Mouse (Mus musculus): Measurements from ENCODE around the gene Cnppd1. TPM values are rescaled to one million over a fixed set of nuclear protein-coding genes. Genes with fewer than 3 reads are reported as not detected.

Gene Cnppd1
- polyA plus RNA-seq, 1 experiment from 2014 or later = 47.2 TPM

- Histone ChIP-seq H3K4me3 (replicated peaks; ENCODE audit: low read depth, low read length) (no peak overlapping the region), H3K27me3 (ENCODE audit: insufficient read depth, low read length) (no peaks in the 10 kb centered on the region), H3K4me2 (ENCODE audit: low read length) (no peak overlapping the region), H3K36me3 (ENCODE audit: insufficient read depth, low read length) (no peaks in the 10 kb centered on the region), H3K27ac (no peak overlapping the region), H3K9ac (ENCODE audit: low read depth, low read length) (no peak overlapping the region), H3K4me1 (replicated peaks; ENCODE audit: insufficient read depth, low read length) (no peaks in the 10 kb centered on the region), H3K9me3 (replicated peaks; ENCODE audit: low read length) (no peaks in the 10 kb centered on the region)
- DNase-seq (ENCODE audit: low spot score) = no peak
- no peak for TF ChIP-seq CTCF (IDR thresholded peaks at IDR 0.05; ENCODE audit: low read depth)
- no peak for ATAC-seq (replicated peaks; ENCODE audit: low FRiP score, low read depth)
Measured at GRCm38 (mm10) chr1:75158990-75159389, 16.5 kb upstream of the Cnppd1 start.

- H3K27ac ChIP-seq = no peak overlapping the region
- H3K4me1 ChIP-seq (replicated peaks; ENCODE audit: insufficient read depth, low read length) = no peaks in the 10 kb centered on the region
- no peaks in the 10 kb centered on the region for H3K36me3 ChIP-seq (ENCODE audit: insufficient read depth, low read length)
- H3K9me3 ChIP-seq (replicated peaks; ENCODE audit: low read length) = no peaks in the 10 kb centered on the region
- H3K4me2 ChIP-seq (ENCODE audit: low read length) = no peak overlapping the region
- DNase-seq (ENCODE audit: low spot score) = no peak
- ATAC-seq (replicated peaks; ENCODE audit: low FRiP score, low read depth) = no peak
- TF ChIP-seq CTCF (IDR thresholded peaks at IDR 0.05; ENCODE audit: low read depth) = no peak
- 56% methylated on average over 3 of the region's 3 CpGs for WGBS
- no peaks in the 10 kb centered on the region for H3K27me3 ChIP-seq (ENCODE audit: insufficient read depth, low read length)
- no peak overlapping the region for H3K9ac ChIP-seq (ENCODE audit: low read depth, low read length)
- H3K4me3 ChIP-seq (replicated peaks; ENCODE audit: low read depth, low read length) = no peak overlapping the region
Measured at GRCm38 (mm10) chr1:75155837-75156236, 13.3 kb upstream of the Cnppd1 start.

- H3K36me3 ChIP-seq (ENCODE audit: insufficient read depth, low read length) = peaks cover 36% of the 10 kb centered on the region
Measured at GRCm38 (mm10) chr1:75148727-75149126, 6.2 kb upstream of the Cnppd1 start.

GRCm38 (mm10) chr1:75147411-75148135 lies 5.1 kb upstream of the Cnppd1 start:
- WGBS = 82% methylated on average over 7 of the region's 7 CpGs
- Histone ChIP-seq H3K4me3 (replicated peaks; ENCODE audit: low read depth, low read length) (no peak overlapping the region), H3K9ac (ENCODE audit: low read depth, low read length) (no peak overlapping the region), H3K27me3 (ENCODE audit: insufficient read depth, low read length) (no peaks in the 10 kb centered on the region), H3K27ac (no peak overlapping the region), H3K36me3 (ENCODE audit: insufficient read depth, low read length) (peaks cover 36% of the 10 kb centered on the region), H3K4me2 (ENCODE audit: low read length) (no peak overlapping the region), H3K9me3 (replicated peaks; ENCODE audit: low read length) (no peaks in the 10 kb centered on the region), H3K4me1 (replicated peaks; ENCODE audit: insufficient read depth, low read length) (peaks cover 7% of the 10 kb centered on the region; the same call in 1 of the 2 replicates)
- no peak for TF ChIP-seq CTCF (IDR thresholded peaks at IDR 0.05; ENCODE audit: low read depth)
- DNase-seq (ENCODE audit: low spot score) (no peak), ATAC-seq (replicated peaks; ENCODE audit: low FRiP score, low read depth) (no peak)

More at GRCm38 (mm10) chr1:75148727-75149126, 6.2 kb upstream of the Cnppd1 start:
- no peak for ATAC-seq (replicated peaks; ENCODE audit: low FRiP score, low read depth)
- no peaks in the 10 kb centered on the region for H3K27me3 ChIP-seq (ENCODE audit: insufficient read depth, low read length)
- no peak overlapping the region for H3K4me3 ChIP-seq (replicated peaks; ENCODE audit: low read depth, low read length)
- no peak for DNase-seq (ENCODE audit: low spot score)
- WGBS = 93% methylated on average over 4 of the region's 4 CpGs
- H3K4me2 ChIP-seq (ENCODE audit: low read length) = no peak overlapping the region
- no peak overlapping the region for H3K27ac ChIP-seq
- H3K9me3 ChIP-seq (replicated peaks; ENCODE audit: low read length) = no peaks in the 10 kb centered on the region
- no peak overlapping the region for H3K9ac ChIP-seq (ENCODE audit: low read depth, low read length)
- peaks cover 1% of the 10 kb centered on the region; the same call in 1 of the 2 replicates for H3K4me1 ChIP-seq (replicated peaks; ENCODE audit: insufficient read depth, low read length)
- TF ChIP-seq CTCF (IDR thresholded peaks at IDR 0.05; ENCODE audit: low read depth) = no peak

GRCm38 (mm10) chr1:75145589-75145988 lies 3.1 kb upstream of the Cnppd1 start:
- no peak for TF ChIP-seq CTCF (IDR thresholded peaks at IDR 0.05; ENCODE audit: low read depth)
- Histone ChIP-seq H3K4me2 (ENCODE audit: low read length) (no peak overlapping the region), H3K27me3 (ENCODE audit: insufficient read depth, low read length) (no peaks in the 10 kb centered on the region), H3K4me1 (replicated peaks; ENCODE audit: insufficient read depth, low read length) (peaks cover 11% of the 10 kb centered on the region; the same call in 1 of the 2 replicates), H3K27ac (no peak overlapping the region), H3K9ac (ENCODE audit: low read depth, low read length) (no peak overlapping the region), H3K36me3 (ENCODE audit: insufficient read depth, low read length) (peaks cover 36% of the 10 kb centered on the region), H3K4me3 (replicated peaks; ENCODE audit: low read depth, low read length) (no peak overlapping the region), H3K9me3 (replicated peaks; ENCODE audit: low read length) (no peaks in the 10 kb centered on the region)
- 96% methylated on average over 3 of the region's 3 CpGs for WGBS
- ATAC-seq (replicated peaks; ENCODE audit: low FRiP score, low read depth) (no peak), DNase-seq (ENCODE audit: low spot score) (no peak)

GRCm38 (mm10) chr1:75141486-75142190 lies 873 bp downstream of the Cnppd1 start:
- WGBS = under 1% methylated on average over 53 of the region's 53 CpGs
- no peaks in the 10 kb centered on the region for H3K9me3 ChIP-seq (replicated peaks; ENCODE audit: low read length)
- peak; percentile 14 for ATAC-seq (replicated peaks; ENCODE audit: low FRiP score, low read depth)
- H3K9ac ChIP-seq (ENCODE audit: low read depth, low read length) = peak overlapping the region; percentile 85
- peaks cover 14% of the 10 kb centered on the region; the same call in 1 of the 2 replicates for H3K4me1 ChIP-seq (replicated peaks; ENCODE audit: insufficient read depth, low read length)
- peaks cover 30% of the 10 kb centered on the region for H3K36me3 ChIP-seq (ENCODE audit: insufficient read depth, low read length)
- H3K27me3 ChIP-seq (ENCODE audit: insufficient read depth, low read length) = no peaks in the 10 kb centered on the region
- DNase-seq (ENCODE audit: low spot score) = peak; percentile 69
- peak overlapping the region; percentile 88 for H3K4me2 ChIP-seq (ENCODE audit: low read length)
- peak overlapping the region; percentile 73 for H3K4me3 ChIP-seq (replicated peaks; ENCODE audit: low read depth, low read length)
- TF ChIP-seq CTCF (IDR thresholded peaks at IDR 0.05; ENCODE audit: low read depth) = no peak
- peak overlapping the region; percentile 97 for H3K27ac ChIP-seq

All from kidney, postnatal 0 days (tissue).